Mouse (Mus musculus) kidney, adult 11 months (tissue): ENCODE measurements around the gene Pak1.
"Not testable (repeated sequence)": the region's sequence is repeated elsewhere in the genome, so short reads cannot be mapped to it uniquely, and the experiment has no call there.

Source experiments
- DNase-seq: peaks from one replicate; pipeline ENCODE4 v3.0.0; 2022

Gene Pak1

DNA sequence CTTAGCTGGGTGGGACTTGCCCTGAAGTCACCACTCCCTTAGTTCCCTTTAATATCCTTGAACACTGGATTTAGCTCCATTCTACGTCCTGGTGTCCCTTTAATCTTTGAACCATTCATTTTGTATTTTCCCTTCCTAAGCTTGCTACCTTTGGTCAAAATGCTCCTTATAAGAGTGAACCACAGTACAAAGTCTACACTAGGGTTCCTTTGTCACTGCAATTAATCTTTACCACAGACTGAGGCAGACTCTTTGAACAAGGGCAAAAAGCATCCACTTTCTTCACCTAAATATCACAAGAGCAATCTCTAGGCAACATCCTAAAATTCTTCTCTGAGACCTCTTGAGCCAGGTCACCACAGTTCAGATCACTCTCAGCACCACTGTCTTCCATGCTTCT is 8.1 kb upstream of the Pak1 start:
- DNase-seq = no peak

DNA sequence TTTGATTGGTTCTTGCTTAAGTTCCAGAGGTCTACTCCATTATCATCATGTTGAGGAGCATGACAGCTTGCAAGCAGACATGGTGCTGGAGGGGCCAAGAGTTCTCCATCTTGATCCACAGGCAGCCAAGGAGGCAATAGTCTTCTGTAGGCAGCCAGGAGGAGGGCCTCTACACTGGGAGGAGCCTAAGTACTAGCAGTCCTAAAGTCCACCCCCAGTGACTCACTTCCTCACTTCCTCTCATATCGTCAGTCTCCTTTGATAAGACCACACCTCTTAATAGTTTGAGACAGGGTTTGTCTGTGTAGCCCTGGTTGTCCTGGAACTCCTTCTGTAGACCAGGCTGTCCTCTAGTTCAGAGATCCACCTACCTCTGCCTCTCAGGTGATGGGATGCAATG is 7.5 kb upstream of the Pak1 start:
- no peak for DNase-seq

DNA sequence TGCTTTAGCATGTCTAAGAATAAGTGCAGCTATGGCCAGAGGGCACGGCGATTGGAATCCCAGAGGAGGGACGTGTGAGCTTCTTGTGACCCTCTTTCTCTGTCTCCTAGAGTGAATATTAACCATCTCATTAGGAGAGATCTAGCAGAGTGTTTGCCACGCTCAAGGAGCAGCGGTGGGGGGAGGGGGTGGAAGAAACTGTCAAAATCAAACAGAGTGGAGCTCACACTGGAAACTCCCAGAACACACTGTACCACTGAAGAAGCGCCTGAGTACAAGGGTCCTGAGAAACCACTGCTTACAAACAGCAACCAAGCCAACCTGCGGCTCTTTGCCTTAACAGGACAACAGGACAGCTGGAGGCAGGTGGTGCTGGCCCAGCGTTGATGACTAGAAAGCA is 6.8 kb upstream of the Pak1 start:
- DNase-seq = peak; percentile 22

DNA sequence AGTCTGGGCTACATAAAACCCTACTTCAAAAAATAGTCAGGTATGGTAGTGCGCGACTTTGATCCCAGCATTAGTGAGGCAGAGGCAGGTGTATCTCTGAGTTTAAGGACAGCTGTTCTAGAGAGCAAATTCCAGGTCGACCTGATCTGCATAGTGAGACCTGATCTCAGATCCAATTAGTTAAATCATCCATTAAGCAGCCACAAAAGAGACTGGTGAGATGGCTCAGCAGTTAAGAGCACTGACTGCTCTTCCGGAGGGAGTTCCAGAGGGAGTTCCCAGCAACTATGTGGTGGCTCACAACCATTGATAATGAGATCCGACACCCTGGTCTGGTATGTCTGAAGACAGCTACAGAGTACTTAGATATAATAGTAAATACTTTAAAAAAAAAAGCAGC is 4.8 kb upstream of the Pak1 start:
- DNase-seq = no peak

DNA sequence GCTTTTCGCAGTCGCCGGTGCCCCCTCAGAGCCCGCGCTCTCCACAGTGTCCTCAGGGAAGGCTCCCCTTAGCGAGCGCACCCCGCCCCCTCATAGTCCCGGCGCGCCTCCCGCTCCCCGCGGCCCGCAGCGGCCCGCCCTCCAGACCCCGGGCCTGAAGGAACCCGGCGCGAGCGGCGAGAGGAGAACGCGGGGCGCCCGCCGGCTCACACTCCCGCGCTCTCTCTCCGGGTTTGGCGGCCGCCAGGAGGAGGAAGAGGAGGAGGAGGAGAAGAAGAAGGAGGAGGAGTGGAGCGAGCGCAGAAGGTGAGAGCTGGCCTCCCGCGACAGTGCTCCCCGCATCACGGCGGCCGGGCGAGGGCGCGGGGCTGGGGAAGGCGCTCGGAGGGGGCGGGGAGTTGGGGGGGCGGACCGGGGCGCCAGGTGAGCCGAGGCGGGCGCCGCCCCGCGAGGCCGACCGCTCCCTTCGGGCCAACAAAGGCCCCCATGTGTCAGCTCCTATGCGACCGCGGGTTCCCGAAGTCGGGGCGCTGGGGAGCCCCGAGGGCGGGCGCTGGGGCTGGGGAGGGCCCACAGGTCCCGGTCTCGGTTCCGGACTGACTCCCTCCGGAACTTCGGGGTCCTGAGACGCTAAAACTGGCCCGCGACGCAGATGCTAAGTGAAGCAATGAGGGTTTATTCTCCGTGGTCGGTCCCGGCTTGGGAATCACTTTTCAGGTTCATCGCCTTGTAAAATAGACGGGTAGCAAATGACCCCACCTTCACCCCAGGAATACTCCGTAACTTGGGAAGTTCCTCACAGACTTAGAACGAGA is 535 bp downstream of the Pak1 start:
- no peak for DNase-seq

DNA sequence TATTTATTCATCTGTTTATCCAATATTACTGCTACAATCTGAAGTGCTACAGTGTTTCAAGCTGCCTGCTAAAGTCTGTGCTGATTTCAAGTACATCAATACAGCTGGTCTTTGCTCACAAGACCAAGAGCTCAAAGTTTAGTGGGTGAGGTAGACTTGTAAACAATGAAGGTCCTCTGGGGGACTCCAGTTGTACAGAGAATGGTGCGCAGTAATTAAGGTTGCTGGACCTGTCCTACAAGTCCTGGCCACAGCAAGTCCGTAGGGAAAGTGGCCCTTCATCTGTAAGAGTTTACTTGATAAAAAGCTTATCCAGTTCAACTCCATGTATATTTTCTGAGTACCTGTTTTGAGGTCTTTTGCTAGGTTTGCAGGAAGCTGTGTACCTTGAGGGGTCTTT is 1.9 kb downstream of the Pak1 start:
- no peak for DNase-seq

DNA sequence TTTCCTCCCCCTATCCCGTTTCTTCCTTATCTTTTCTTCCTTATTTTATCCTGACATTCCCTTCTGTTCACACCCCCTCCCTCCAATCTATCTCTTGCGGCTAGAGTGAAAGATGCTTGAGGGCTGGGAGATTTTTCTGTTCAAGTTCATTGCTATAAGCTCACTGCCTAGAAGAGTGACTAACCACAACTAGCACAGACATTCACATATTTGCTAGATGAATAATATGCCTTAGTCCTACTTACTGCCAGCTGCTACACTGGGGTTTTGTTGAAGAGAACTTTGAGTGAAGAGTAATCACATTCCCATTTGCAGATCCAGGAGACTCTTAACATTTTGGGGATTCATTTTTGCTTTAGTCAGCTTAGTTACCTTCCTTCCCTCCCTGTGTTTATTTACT is 4.0 kb downstream of the Pak1 start:
- no peak for DNase-seq

DNA sequence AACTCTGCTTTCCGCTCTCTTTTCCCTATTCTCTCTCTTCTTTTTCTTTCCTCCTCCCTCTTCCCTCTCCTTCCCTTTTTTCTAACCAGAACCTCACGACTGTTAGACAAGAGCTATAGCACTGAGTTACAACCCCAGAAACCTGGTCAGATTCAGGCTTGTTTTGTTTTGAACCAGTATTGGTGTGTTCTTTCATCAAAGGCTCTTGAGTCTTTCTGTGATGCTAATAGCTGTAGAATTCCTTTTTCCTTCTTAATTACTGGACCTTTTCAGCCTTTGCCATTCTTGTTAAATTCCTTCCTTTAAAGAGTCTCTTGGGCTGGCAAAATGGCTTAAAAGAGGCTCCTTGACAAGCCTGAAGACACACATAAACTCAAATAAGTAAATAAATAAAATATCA is 14.8 kb downstream of the Pak1 start:
- DNase-seq = no peak

DNA sequence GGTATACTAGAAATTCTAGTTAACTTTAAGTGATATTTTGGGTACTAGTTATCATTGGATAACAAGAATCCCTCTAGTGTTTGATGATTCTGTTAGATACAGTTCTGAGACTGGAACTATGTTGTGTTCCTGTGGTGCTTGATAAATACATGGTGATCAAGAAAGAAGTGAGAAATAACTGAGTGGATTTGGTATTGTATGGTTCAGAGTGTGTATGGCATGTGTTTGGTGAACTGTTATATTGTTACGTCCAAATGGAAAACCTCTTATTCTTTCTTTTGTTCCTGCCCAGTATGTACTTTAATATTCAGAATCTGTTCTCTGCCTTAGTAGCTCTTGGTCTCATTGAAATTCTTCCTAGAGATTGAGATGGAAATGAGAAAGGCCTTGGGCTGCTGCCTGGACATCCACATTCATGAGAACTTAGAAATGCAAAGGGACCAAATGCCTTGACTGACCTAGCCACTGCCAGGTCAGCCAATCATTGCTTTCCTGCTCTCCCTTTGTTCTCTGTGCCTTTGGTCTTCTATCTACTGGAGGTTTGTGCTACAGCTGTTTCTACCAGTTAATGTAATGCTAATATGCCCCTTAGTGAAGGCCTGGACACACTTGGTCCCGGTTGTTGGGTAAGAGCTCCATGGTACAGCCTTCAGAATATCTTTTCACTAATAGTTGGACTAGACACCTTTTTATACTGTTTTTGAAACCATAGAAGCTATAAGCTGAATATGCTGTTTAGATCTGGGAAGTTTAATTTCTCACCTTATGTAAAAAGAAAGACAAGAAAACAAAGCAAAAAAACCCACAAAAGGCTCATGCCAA is 16.1 kb downstream of the Pak1 start:
- no peak for DNase-seq

DNA sequence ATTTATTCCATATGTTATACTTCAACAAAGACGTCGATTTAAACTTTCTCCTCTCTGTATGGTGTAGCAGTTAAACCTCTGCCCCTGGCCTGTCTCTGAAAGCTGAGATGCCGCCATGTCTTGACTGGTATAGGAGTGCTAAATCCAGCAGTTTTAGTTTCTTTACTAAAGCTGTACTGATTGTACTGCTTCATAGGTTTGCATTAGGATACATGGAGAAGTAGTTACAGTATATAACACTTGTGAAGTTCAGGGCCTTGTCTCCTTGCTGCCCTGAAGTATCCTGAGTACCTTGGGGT is 16.7 kb downstream of the Pak1 start:
- no peak for DNase-seq

DNA sequence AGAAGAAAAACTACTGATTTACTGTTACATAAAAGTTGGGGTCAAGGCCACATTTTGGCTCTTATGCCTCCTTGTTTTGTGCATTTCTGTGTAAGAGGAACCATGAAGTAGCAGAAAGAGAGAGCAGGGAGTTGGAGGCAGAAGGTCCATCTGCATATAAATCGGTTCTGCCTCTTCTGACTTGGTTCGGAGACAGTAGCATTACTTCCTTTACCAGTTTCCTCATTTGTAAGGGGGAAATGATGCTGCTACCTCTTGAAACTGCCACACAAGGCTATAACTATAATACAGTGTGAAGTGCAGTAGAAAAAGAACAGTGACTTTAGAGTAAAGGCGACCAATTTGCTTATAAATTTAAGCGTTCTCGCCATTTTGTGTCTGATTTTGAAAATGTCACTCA is 21.0 kb downstream of the Pak1 start:
- no peak for DNase-seq

DNA sequence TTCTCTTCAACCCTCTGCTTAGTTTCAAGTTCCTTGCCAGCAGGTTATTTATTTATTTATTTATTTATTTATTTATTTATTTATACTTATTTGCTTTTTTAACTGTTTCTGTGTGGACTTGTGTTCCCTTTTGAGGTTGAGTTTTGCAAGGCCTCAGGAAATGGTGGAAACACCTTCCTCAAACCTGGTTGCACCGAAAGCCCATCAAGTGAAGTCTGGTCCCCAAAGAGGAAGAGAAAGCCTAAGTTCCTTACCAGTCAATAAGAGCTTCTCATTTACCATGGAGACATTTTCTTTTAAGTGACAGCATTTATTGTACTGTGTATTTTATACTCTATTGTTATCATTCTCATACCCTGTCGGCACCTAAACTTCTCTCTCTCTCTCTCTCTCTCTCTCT is 33.5 kb downstream of the Pak1 start:
- no peak for DNase-seq

DNA sequence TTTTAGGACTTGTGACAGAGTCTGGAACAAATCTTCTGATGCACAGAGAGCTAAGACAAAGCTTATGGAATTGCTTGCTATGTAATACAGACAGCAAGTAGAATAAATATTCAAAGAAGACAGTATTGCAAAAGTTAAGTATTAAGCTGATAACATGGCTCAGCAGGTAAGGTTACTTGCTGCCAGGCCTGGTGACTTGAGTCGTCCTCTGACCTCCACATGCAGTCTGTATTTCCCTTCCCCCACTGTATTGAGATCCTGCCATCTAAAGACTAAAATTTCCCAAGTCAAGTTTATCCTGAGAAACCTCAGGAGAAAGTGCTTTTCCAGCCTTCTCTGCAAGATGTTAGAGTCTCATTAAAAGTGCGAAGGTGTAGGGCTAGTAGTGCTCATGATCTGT is 40.8 kb downstream of the Pak1 start:
- peak; percentile 13 for DNase-seq

DNA sequence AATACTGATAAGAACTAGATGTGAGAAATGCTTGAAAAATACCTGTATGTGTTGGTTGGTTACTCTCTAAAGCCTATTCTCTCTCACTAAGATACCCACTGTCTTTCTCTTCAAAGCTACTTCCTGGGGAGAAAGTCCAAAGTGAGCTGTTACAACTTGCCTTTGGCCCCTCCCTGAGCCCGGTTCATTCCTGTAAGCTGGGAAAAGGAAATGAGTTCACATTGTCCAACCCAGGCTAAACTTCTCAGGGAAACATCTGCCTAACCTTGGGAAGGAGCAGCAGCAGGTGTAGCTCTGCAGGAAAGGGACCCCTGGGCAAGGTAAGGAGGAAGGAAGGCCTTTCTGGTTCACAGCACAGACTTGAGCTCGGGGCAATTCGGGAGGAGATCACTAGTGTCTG is 42.4 kb downstream of the Pak1 start:
- DNase-seq = peak; percentile 47

DNA sequence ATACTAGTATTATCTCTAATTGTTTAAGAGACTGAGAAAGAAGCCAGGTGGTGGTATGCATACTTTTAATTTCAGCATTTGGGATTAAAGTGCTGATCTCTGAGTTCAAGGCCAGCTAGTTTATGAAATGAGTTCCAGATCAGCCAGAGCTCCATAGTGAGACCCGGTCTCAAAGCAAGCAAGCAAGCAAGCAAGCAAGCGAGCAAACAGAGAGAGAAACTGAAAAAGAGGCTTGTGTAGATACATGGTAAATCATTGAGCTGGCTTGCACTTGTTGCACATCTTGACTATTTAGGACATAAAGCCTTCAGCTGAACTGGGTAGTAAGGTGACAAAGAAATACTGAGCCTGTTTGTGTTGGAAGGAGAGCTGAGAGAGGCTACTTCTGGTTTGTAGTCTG is 44.6 kb downstream of the Pak1 start:
- no peak for DNase-seq

DNA sequence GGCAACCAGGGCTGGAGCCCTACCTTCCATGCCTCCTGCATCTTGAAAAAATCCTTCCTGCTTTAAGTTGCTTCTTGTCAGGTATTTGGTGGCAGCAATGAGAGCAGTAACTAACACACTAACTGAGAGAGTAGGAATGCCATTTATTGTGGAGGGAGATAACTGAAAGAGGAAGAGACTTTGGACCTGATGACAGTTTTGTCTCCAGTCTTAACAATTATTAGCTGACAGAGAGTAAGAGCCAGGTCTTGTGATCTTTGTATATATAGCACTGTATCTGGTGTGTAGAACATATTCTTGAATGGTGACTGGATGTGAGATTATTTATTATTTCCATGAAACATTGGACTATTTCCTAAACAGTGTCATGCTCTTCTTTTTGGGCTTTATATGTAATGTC is 50.2 kb downstream of the Pak1 start:
- no peak for DNase-seq

DNA sequence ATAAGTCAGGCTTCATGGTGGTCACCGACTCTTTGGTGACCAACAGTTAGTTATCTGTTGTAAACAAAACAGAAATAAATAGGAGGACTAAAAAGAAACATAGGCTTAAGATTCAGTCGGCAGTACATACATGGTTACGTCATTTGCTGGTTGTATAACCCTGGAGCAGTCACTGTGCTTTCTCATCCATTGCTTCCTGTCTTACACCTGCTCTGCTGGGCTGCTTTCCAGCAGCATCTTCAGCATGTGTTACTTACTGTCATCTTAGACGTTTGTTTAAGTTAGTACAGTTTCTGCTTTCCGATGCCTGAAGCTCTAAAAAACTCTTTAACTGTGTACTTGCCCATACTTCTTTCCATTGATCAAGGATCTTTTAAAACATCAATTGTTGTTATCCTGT is 53.0 kb downstream of the Pak1 start:
- DNase-seq = no peak

DNA sequence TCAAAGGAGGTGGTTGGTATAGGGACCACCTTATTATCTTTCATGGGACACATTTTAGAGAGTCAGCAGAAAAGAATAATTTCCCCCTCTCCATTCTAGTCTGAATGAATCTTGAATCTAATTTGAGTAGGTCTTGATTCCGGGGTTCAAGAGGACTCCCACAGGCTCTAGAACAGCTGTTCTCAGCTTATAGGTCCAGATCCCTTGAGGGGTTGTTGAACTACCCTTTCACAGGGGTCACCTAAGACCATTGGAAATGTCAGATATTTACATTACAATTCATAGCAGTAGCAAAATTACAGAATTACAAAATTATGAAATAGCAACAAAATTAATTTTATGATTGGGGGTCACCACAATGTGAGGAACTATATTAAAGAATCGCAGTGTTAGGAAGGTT is 54.0 kb downstream of the Pak1 start:
- no peak for DNase-seq

DNA sequence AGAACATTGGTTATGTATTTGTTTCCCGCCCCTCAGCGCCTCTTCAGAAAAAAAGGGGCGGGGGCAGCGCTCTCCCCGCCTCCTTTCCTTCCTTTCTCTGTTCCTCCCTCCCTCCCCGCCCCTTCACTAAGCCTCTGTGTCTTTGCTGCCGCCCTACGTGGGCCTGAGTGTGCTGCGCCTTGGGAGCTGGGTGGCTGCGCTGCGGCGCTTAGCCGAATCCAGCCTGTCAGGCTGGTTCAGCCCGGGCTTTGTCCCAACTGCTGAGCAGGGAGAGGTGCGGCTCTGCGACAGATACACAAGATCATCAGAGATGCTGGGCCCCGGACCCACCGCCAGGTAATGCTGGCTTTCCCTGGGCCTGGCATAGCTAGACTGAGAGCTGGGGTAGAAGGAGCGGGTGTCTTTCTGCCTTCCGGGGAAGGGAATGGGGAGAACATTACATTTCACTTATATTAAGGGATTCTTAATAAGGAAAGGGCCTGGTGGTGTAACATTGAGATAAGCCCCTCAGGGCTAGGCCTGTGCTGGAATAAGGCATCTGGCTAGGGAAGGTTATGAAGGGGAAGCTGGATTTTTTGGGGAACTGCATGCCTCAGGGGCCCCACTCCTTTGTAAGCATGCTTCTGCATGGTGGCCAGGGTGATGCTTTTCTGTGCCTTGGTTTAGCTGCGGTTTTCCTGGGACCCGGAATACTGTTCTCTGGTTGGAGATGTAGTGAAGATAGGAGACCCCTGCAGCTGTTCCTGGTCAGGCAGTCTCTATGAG is 54.6 kb downstream of the Pak1 start:
- peak; percentile 54 for DNase-seq

DNA sequence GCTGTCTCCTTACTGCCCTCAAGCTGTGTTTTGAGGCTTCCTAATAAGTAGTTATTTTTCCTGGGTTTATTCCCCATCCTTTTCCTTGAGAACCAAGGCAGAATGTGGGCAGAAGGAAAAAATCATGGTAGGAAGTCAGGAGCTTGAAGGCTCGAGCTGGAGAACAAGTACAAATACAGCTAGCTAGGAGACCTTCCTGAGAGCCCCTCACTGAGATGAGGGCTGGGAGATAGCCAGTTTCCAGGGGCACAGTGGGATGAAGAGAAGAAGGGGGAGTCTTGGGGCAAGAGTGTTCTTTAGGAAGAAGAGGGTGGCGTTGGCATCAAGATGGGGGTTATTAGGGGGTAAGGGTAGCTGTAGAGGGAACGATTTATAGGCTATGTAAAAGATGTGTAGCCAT is 56.1 kb downstream of the Pak1 start:
- DNase-seq = no peak

DNA sequence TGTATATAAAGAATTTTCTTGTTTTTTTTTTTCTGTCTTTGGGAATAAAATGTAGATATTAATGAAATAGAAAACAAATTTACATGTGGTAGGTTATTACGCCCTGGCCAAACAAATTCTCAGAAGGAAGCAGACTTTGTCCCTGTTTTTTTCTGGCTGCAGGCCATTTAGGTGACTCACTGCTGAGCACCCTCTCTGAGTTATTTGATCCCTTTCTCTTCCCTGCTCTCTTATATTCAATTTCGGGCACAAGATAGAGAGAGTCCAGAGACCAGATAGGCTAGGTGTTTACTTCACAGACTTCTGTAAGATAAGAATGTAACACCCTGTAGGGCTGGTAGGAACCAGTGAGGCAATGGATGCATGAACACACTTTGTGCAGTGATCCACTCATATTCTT is 57.2 kb downstream of the Pak1 start:
- DNase-seq = peak; percentile 43

DNA sequence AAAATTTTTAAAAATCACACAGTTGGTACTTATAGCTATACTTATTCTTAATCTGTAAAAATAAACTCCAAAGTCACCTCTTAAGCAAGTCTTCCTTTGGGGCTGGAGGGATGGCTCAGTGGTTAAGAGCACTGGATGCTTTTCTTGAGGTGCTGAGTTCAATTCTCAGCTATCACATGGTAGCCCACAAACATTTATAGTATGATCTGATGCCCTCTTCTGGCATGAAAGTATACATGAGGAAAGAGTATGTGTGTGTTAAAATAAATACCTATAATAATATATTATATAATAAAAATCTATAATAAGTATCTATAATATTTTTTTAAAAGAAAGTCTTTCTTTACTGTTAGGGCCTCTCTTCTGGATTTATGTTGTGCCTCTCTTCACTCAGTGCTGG is 58.2 kb downstream of the Pak1 start:
- no peak for DNase-seq

DNA sequence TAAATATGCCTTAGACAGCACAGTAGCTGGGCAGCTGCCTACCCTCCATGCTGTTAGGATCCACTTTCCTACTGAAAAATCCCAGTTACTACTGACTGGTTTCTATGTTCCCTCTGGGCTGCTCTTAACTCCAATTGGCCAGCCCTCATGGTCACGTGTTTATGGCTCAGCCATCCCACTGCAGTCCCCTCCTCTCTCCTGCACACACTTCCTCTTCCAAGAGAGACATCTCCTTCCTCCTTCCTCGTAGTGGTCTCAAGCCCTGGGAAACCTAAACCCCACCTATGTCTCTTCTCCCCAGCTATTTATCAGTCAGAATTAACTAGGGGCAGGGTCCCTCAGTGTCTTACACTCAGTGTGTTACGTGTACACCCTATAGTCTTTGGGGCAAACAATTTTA is 61.2 kb downstream of the Pak1 start:
- DNase-seq = not testable (repeated sequence)

DNA sequence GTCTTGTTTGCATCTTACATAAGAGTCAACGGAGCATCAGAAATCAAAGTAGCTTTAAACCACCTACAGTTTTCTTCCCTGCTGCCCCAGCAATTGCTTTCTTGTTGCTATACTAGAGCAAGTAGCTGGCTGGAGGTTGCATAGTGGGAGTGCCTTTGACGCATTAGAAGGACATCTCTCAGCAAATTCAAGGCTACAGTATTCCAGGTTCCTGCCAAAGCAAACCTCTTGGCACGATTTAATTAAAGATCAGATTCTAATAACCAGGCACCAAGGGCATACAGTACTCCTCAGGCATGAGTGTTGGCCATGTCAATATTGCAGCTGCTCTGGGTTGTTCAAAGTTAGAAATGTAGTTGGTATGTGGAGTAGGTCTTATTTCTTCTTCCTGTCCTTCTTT is 62.0 kb downstream of the Pak1 start:
- DNase-seq = no peak
